Mouse (Mus musculus): ENCODE measurements around the gene Tmem132c.

The Tmem132c gene

DNA sequence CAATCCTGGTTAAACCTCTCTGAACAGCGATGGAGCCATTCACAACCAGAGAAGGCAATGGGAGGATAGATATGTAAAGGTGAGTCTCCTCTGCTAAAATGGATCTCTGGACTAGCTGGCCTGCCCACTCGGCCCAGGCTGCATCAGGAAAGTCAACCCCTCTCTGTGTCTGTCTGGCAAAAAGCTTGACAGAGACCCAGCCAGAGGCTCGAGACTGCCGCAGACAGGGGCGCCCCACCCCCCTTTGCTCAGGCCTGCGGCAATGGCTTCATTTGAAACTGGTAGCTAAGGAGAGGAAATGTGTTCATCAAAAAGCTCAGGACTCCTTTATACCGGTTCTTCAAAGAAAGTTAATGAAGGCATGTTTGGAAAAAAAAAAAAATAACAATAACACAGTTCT, 156.4 kb downstream of the Tmem132c start:
- no peak for DNase-seq (ENCODE audit: inconsistent age in 2 of 2, low spot score in 1 of 2)

DNA sequence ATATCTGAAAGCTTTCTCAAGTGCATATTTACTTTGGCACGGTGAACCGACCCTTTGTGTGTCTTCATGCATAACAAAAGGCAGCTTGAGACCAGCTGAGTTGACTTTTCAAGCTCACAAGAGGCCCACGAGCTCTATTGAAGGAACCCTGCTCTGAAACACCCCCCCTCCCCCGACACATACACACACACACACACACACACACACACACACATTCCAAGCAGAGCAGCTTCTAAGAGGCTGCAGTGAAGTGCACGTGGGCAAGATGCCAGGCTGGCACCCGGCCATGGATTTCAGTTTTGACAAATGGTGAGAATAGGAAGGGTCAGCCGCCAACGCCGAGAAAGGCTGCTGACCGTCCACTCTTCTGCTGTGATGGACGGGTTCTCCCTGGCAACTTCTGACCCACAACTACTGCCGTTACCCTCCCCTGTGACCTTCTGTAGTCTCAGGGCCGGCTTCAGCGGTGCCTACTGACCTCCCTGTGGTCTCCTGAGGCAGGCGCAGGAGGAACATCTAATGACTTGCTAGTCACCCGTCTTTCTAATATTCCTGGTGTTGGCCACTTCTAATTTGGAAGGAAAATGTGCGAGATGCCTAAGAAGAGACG, 163.9 kb downstream of the Tmem132c start:
- DNase-seq (ENCODE audit: inconsistent age in 2 of 2, low spot score in 1 of 2) = peak; percentile 69 to 92

DNA sequence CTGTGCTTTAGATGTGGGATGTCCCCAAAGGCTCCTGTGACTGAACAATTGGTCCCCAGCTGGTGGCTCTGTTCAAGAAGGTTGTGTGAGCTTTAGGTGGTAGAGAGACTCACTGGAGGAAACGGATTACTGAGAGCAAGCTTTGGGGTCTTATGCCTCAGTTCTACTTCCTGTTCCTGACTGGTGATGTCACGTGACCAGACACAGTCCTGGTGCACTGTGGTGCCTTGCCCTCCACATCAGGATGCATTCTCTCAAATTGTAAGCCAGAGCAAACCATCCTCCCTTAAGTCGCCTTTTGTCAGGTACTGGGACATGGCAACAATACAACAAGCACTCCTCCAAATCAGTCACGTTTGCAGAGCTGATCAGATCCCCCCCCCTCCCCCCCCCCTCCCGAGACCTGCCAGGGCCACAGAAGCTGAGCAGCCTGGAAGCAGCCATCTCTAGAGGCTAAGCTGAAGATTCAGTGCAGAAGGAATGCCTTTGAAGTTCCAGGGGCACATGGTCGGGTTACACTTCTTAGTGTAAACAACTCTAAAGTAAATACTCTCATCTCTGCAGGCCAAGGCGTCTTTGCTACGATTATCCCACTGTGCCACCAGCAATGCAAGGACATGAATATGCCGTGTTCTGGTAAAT, 164.5 kb downstream of the Tmem132c start:
- DNase-seq (ENCODE audit: inconsistent age in 2 of 2, low spot score in 1 of 2) = no peak

DNA sequence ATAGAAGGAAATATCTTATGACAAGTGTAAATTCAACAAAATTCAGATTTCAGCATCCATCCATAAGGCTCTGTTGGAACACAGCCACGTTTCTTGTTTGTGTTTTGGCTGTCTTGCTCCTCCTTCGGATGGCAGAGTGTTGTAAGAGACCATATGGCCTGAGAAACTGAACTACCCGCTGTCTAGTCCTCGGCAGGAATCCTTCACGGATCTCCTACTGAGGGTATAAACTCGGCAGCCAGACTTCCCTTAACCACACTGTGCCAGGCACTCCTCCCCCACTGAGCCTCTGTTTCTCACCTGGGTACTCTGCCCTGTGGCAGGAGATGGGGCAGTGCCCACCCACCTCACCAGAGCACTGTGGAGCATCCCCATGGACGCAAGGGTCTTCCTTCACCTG, 174.9 kb downstream of the Tmem132c start:
- DNase-seq (ENCODE audit: inconsistent age in 2 of 2, low spot score in 1 of 2) = no peak

DNA sequence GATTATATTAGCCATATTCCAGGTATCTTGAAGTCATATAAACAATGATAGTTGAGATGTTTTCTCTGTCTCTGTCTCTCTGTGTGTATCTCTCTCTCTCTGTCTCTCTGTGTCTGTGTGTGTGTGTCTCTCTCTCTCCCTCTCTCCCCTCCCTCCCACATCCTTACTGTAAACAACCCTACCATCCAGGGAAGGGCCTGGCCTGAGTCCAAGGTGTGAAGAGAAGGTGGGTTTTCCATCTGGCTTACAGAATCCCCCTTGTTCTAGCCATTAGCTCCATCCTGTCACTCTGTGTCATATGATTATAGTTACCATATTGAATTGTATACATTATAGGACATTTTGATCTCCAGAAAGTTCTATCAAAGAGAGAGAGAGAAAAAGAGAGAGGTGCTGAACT, 182.3 kb downstream of the Tmem132c start:
- DNase-seq (ENCODE audit: inconsistent age in 2 of 2, low spot score in 1 of 2) = no peak

DNA sequence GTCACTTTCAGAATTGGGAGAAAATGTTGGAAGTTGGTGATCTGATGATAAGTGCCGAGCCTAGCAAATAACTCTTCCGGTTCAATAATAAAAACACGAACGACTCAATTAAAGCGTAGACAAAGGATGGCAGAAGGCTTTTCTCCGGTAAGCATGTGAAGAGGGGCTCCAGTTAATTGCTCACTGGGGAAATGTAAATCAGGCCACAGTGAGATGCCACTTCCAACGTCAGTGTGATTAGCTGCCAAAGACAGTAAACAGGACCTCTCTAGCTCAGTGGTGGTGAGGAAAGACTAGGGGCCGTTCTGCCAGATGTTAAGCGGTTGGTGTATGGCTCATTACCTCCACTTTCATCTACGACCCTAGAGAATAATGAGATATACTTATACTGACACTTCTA, 187.5 kb downstream of the Tmem132c start:
- DNase-seq (ENCODE audit: inconsistent age in 2 of 2, low spot score in 1 of 2) = no peak

DNA sequence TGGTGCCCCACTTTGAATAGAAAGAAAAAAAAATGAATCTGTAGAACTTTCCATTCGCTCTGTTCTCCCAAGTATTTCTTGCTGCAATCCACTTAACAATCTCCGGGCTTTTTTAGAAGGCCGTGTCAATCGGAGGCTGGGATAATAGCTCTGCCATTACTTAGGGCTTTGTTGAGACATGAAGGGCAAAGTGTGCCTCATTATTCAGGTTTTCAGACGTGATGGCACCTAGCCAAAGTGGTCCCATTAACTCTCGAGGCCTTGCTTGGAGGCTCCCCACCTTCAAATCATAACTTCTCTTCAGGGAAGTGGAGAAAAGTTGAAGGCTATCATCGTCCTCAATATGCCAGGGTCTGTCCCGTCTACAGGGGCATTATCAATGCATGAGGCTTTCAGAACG, 190.0 kb downstream of the Tmem132c start:
- DNase-seq (ENCODE audit: inconsistent age in 2 of 2, low spot score in 1 of 2) = no peak

DNA sequence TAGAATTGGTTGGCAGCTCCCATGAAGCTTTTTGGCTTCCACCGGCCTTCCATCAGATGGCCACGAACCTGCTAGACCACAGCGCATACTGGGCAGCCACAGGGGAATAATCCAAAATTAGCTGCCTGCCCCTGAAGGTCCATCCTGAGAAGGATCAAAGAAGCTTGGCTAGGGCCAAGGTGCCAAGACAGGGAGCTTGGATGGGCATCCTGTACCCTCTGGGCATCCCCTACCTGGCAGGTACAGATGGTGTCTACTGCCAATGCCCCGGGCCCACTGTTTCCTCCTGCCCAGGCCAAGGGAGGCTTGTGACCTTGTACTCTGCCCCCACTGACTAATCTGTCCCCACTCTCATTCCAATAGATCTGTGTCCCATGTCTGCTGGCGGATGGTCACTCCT, 195.2 kb downstream of the Tmem132c start:
- DNase-seq (ENCODE audit: inconsistent age in 2 of 2, low spot score in 1 of 2) = no peak

DNA sequence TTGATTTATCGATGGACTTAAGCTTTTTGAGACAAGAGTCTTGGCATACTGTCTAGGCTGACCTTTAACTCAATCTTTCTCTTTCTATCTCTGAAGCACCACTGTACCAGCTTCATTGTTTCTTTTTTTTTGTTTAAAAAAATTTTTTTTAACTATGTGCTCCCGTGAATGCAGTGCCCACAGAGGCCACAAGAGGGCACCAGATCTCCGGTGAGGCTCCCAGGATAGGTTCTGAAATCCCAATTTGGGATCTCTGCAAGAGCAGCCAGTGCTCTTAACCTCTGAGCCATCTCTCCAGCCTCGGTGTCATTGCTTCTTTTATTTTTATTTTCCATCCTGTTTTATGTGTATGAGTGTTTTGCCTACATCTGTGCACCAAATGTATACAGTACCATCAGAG, 197.0 kb downstream of the Tmem132c start:
- no peak for DNase-seq (ENCODE audit: inconsistent age in 2 of 2, low spot score in 1 of 2)

DNA sequence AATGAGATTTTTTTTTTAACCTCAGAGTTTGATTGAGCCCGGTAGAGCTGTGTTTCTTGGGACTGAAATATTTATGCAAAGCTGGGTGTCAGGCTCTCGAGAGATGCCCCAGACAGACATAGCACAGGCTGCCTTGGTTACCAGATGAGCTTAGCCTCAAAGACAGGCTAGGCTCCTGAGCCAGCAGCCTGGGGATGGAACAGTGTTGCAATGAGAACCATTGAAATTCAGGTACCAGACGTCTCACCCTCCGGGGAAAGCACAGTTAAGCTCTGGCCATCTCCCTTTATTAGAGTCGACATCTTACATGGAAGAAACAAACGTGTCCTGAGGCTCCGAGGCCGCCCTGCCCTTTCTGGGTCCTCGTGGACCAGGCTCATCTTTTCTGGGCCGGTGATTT, 200.4 kb downstream of the Tmem132c start:
- DNase-seq (ENCODE audit: inconsistent age in 2 of 2, low spot score in 1 of 2) = no peak

DNA sequence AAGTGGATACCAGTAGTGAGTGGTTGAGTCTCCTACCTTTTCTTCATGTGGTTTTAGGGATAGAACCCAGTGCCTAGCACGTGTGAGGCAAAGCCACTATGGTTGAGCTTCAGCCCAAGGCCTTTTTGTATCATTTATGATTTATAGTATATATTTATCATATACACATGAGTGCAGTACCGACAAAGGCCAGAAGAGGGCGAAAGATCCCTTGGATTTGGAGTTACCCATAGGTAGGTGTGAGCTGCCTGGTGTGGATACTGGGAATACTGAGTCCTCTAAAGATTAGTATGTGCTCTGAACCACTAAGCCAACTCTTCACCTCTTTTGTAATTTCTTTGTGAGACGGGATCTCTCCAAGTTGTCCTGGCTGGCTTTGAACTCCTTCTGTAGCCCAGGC, 212.0 kb downstream of the Tmem132c start:
- peak in 1 of 2 experiments; percentile 45 for DNase-seq (ENCODE audit: inconsistent age in 2 of 2, low spot score in 1 of 2)

DNA sequence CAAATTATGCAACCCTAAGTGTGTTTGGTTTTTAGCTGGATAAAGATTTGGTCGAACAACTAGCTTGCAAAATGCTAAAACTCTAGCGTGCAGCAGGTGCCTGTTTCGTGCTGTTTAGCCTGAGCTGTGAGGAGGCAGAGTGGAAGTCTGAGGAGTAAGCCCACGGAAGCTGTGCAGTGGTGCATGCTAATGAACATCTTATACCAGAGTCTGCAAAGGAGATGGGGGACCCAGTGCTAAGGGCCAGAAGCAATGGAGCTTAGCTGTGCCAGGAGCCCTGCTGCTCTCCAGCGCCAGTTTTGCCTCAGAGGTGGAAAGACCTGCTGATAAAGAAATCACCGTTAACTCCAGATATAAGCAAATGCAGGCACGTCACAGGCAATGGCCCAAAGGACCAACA, 212.5 kb downstream of the Tmem132c start:
- no peak for DNase-seq (ENCODE audit: inconsistent age in 2 of 2, low spot score in 1 of 2)

DNA sequence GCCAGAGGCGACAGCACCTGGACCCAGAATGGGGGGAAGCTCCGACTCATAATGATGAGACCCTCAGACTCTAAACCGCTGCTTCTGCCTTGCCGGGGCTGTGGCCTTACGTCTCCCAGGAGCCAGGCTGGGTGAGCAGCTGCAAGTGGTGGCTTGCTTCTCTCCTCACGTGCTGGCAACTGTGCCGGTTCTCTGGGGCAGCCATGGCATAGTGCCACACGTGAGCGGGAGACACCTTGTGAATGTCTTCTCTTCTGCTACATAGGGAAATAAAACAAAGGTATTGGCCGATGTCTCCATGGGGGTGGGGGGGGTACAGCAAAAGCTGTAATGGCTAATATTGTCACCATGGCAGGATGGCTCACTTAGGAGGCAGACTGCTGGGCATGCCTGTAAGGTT, 214.5 kb downstream of the Tmem132c start:
- no peak for DNase-seq (ENCODE audit: inconsistent age in 2 of 2, low spot score in 1 of 2)

DNA sequence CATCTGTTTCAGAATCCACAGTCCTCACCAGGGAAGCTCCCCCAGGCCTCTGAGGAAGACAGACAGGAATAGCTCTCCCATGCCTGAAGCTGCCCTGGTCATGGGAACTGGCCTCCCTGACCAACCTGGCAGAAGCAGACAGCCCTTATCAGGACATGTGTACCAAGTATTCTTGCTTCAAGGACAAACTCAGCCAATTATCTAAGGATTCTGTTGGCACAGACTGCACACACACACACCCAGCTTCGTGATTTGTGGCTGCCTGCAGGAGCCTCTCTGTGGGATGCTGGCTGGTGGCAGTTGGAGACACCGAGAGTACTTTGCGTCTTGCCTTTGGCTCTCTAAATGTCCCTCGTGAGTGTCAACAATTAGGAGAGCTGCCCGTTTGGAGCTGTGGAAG, 226.5 kb downstream of the Tmem132c start:
- DNase-seq (ENCODE audit: inconsistent age in 2 of 2, low spot score in 1 of 2) = peak; percentile 45 to 49

DNA sequence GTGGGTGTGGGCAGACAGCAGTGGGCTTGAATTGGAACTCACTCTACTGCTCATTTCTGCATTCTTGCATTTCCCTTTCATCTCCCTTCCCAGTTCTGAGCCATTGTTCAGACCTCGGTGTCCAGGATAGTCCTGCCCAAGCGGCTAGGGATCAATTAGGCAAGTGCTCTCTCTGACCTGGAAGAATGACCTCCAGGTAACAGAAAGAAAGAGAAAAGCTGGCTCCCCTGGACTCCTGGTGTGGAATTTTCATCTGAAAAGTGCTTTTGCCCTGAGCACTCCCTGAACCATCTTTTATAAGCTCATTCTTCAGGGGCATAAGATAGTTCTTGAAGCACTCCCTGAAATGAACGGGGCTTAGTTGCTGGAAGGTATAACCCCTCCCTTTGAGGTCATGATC, 228.7 kb downstream of the Tmem132c start:
- DNase-seq (ENCODE audit: inconsistent age in 2 of 2, low spot score in 1 of 2) = no peak

DNA sequence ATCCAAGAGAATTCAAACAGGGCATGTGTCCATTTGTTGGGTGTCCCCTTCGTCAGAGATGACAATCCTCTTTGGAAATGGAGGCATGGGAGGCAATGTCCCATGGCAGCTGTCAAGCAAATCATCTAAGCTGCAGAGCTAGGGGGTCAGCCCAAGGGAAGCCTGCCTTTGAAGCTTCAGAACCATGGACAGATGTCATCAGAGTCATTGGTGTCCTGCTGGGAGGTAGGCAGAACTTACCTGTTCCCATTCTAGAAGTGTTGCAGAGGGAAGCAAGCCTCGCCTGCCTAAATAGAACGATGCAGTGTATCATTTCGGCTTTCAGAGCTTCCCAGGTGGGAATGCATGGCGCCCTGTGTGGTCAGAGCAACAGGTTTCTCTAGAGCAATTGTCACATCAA, 230.3 kb downstream of the Tmem132c start:
- DNase-seq (ENCODE audit: inconsistent age in 2 of 2, low spot score in 1 of 2) = no peak

DNA sequence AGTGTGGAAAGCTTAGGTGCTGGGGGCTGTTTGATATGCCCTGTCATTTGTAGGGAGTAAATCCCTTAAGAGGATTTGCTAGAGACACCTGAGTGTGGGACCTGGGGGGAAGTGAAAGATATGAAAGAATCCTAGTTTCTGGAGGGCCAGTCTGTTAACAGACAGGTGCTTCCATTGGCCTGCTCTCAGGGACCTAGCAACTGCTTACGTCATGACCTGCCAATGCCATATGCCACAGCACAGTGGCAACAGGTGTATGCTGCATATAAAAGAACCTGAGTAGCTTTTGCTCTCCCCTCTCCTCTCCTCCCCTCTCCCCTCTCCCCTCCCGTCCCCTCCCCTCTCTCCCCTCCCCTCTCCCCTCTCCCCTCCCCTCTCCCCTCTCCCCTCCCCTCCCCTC, 232.1 kb downstream of the Tmem132c start:
- no peak for DNase-seq (ENCODE audit: inconsistent age in 2 of 2, low spot score in 1 of 2)

DNA sequence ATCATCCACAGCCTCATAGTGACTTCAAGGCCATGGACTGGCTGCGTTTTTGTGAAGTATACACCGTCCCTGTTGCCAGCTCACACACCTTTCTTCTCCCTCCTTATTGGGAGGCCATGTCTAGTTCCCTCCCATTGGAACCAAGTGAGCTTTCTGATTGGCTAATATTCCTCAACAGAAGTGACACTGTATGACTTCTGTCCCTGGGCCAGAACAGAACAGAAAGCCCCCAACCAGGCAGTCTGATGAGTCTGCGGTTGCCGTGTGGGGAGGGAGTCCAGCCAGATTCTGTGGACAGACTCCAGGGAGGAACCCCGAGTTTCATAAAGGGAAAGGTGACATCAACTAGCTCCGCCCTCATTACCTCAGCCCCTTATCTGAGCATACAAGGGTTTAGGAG, 233.2 kb downstream of the Tmem132c start:
- DNase-seq (ENCODE audit: inconsistent age in 2 of 2, low spot score in 1 of 2) = no peak

DNA sequence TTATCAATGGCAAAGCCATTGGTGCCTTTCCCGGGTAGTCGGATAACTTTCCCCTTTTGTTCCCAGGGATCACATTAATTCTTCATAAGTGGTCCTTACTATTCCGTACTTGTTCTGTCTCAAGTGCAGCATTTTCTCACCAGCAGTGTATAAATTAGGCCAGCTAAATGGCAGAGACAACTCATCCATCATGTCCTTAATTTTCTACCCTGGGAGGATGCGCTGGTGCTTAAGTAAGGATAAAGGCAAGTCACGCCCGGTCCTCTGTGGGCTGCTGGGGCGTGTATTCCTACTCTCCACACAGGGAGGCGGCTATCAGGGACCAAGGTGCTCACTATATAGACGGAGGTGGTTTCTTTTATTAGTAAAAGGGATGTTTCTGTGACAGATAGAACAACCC, 236.2 kb downstream of the Tmem132c start:
- DNase-seq (ENCODE audit: inconsistent age in 2 of 2, low spot score in 1 of 2) = no peak

DNA sequence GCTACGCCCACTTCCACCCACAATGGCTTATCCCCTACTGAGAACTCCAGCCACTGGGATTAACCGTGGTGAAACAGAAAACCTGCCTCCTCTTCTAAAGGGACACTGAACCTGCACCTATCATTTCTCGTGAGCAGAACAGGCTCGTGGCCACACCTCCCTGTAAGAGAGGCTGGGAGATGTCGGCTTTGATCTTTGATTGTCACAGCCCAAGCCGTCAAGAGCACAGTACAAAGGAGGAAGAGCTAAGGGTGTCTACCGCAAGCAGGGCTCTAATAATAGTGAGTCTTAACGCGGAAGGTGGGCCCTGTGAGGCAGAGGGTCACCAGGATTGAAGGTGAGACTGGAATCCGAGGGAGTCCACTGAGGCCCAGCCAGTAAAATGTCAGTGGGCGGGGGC, 236.7 kb downstream of the Tmem132c start:
- no peak for DNase-seq (ENCODE audit: inconsistent age in 2 of 2, low spot score in 1 of 2)

DNA sequence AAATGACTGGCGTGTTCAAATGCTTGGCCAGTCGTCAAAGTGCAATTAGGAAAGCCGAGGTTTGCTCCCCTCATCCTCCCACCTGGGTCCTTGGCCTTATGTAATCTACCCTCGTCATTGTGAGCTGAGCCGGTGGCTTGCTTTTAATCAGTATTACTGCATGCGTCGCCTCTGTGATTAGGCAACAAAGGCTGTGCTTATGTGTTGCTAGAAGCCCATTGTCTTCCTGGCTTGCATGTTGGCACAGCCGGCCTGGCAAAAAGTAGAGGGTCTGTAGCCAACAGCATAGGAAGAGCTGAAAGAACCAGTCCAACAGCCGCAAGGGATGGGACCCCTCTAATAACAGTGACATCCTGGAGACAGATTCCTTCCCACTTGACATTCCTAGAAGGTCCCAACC, 239.3 kb downstream of the Tmem132c start:
- DNase-seq (ENCODE audit: inconsistent age in 2 of 2, low spot score in 1 of 2) = no peak

DNA sequence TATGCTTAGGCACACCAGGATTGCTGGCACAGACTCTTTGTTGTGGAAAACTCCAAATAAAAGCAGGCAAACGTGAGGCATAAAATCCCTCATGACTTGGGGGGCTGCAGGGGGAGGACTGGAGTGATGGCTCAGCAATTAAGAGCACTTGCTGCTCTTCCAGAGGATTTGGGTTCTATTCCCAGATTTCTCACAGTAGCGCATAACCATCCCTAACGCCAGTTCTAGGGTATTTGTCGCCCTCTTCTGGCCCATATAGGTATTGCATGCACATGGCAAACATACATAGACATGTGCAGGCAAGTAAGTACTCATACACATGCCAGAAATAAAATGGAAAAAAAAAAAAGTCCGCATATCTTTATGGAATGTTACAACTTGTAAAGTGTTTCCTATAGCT, 239.8 kb downstream of the Tmem132c start:
- DNase-seq (ENCODE audit: inconsistent age in 2 of 2, low spot score in 1 of 2) = peak; percentile 41 to 83

DNA sequence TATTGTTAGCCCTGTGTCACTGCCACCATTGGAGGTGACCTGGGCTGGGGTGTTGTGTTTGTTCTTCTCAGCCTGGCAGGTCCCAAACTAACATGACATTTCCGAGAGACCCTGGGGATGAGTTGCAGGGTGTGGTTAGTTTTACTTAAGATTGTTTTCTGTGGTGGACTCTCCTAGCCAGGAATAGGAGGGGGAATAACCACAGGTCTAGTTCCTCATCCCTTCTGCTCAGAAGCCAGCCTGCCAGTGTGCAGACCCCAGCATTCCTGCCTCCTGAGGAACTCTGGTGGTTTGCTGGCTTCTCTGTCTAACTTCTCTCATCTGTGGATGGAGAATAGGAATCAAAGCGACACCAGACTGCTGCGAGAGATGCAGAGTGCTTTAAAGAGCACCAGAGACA, 240.7 kb downstream of the Tmem132c start:
- no peak for DNase-seq (ENCODE audit: inconsistent age in 2 of 2, low spot score in 1 of 2)

All from adrenal gland, adult (tissue).